Mouse (Mus musculus) thymus, adult 2 months (tissue): ENCODE measurements at regions not wholly inside any gene's neighbourhood (a gene's known extent, or its start where the extent isn't known, plus 50 kb on each side); places are given as distances from the start of the nearest gene placed in this dataset.

Source experiments
- CTCF ChIP-seq: fragments of 200-500 bp; IDR thresholded peaks from 2 replicates; pipeline ENCODE4 v1.5.1; 2012; ENCODE audit warnings: mild to moderate bottlenecking, control low read depth, low read length, moderate library complexity, borderline replicate concordance; ENCODE audit not compliant: control insufficient read depth, poor library complexity, insufficient read depth; ENCODE audit errors: extremely low read depth
- POLR2A ChIP-seq: fragments of 200-500 bp; IDR thresholded peaks from 2 replicates; pipeline ENCODE4 v1.6.1; 2012; ENCODE audit warnings: mild to moderate bottlenecking, low read length, control low read depth, moderate library complexity; ENCODE audit not compliant: control insufficient read depth, poor library complexity, insufficient read depth; ENCODE audit errors: extremely low read depth

DNA sequence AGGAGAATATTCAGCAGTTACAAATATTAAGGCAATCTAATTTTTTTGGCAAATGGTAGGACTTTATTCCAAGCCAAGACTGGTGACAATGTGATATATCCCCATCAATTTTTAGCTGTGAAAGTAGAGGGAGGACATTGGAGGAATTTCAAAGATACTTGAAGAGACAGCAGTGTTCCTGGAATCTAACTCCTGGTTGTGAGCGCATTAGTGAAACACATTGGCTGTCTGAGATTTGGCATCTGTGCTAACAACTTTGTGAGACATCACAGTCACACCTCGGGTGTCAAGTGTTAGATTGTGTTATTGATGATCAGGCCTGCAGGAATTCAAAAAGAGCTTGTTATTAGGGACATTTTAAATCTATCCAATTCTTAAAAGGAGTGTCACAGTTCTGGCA lies 71.3 kb upstream of the Peli1 start:
- no peak for TF ChIP-seq POLR2A
- no peak for TF ChIP-seq CTCF
